Mouse (Mus musculus) retina, embryonic 14.5 days (tissue): ENCODE results near the gene Srcin1.

Source experiments
- DNase-seq: peaks from one replicate; pipeline ENCODE4 v3.0.0-alpha.2; 2015; ENCODE audit warnings: low spot score

Srcin1 gene

GRCm38 (mm10) chr11:97552151-97552550 is 23.8 kb downstream of the Srcin1 start:
- DNase-seq, result no peak

- no peak for DNase-seq
Observed at GRCm38 (mm10) chr11:97548757-97549156, 27.2 kb downstream of the Srcin1 start.

- DNase-seq, result no peak
Observed at GRCm38 (mm10) chr11:97547957-97548706, 27.9 kb downstream of the Srcin1 start.

GRCm38 (mm10) chr11:97546804-97547411 is 29.1 kb downstream of the Srcin1 start:
- DNase-seq, result peak; percentile 77

GRCm38 (mm10) chr11:97545808-97546560 is 30.0 kb downstream of the Srcin1 start:
- no peak for DNase-seq

- no peak for DNase-seq
Observed at GRCm38 (mm10) chr11:97543883-97544282, 32.1 kb downstream of the Srcin1 start.

GRCm38 (mm10) chr11:97543181-97543733 is 32.7 kb downstream of the Srcin1 start:
- DNase-seq, result no peak

GRCm38 (mm10) chr11:97542171-97543150 is 33.5 kb downstream of the Srcin1 start:
- no peak for DNase-seq

- DNase-seq, result no peak
Observed at GRCm38 (mm10) chr11:97540604-97541003, 35.4 kb downstream of the Srcin1 start.

GRCm38 (mm10) chr11:97540136-97540535 is 35.9 kb downstream of the Srcin1 start:
- DNase-seq, result no peak

- no peak for DNase-seq
Observed at GRCm38 (mm10) chr11:97539622-97540021, 36.4 kb downstream of the Srcin1 start.

- DNase-seq, result no peak
Observed at GRCm38 (mm10) chr11:97537580-97538089, 38.4 kb downstream of the Srcin1 start.

- DNase-seq, result peak; percentile 65
Observed at GRCm38 (mm10) chr11:97536835-97537579, 39.0 kb downstream of the Srcin1 start.

GRCm38 (mm10) chr11:97536083-97536747 is 39.8 kb downstream of the Srcin1 start:
- no peak for DNase-seq

- DNase-seq, result no peak
Observed at GRCm38 (mm10) chr11:97535660-97536059, 40.3 kb downstream of the Srcin1 start.

GRCm38 (mm10) chr11:97535308-97535630 is 40.7 kb downstream of the Srcin1 start:
- no peak for DNase-seq

- peak; percentile 43 for DNase-seq
Observed at GRCm38 (mm10) chr11:97534442-97535307, 41.3 kb downstream of the Srcin1 start.

- DNase-seq, result no peak
Observed at GRCm38 (mm10) chr11:97533653-97534052, 42.3 kb downstream of the Srcin1 start.
